Mouse (Mus musculus): ENCODE results near the gene H2afb3. TPM values are rescaled to one million over a fixed set of nuclear protein-coding genes. Genes with fewer than 3 reads are reported as not detected.
"Not testable (repeated sequence)": the region's sequence is repeated elsewhere in the genome, so short reads cannot be mapped to it uniquely, and the experiment has no call there.

The H2afb3 gene
- not detected in 2 replicates for polyA plus RNA-seq (2015; fragmentation: Nextera tagmentation; extraction: Ambion mirVana)

- WGBS: 90% methylated on average over 9 of the region's 10 CpGs
- not testable (repeated sequence) for ATAC-seq; H3K4me2 ChIP-seq (ENCODE audit: low read depth, low read length); H3K9me3 ChIP-seq (ENCODE audit: control insufficient read depth, low read length); H3K27ac ChIP-seq (ENCODE audit: low read length); H3K9ac ChIP-seq (ENCODE audit: low read depth, low read length); H3K4me3 ChIP-seq (ENCODE audit: low read length); H3K4me1 ChIP-seq (ENCODE audit: control insufficient read depth, insufficient read depth, low read length); H3K27me3 ChIP-seq (replicated peaks; ENCODE audit: control insufficient read depth, insufficient read depth, low read length); H3K36me3 ChIP-seq (ENCODE audit: control insufficient read depth, insufficient read depth, low read length)
These were observed at the start of gene H2afb3 for GRCm38 (mm10) chrX:120312995-120313394. Gene H2afb3 (minus strand): TSS chrX:120313095.

GRCm38 (mm10) chrX:120301469-120302175 is 11.3 kb downstream of the H2afb3 start:
- WGBS: 60% methylated on average over 2 of the region's 2 CpGs
- Histone ChIP-seq H3K9me3 (ENCODE audit: control insufficient read depth, low read length) (no peaks in the 10 kb centered on the region), H3K27me3 (replicated peaks; ENCODE audit: control insufficient read depth, insufficient read depth, low read length) (no peaks in the 10 kb centered on the region), H3K4me3 (ENCODE audit: low read length) (no peak overlapping the region), H3K4me2 (ENCODE audit: low read depth, low read length) (no peak overlapping the region), H3K4me1 (ENCODE audit: control insufficient read depth, insufficient read depth, low read length) (no peaks in the 10 kb centered on the region), H3K27ac (ENCODE audit: low read length) (no peak overlapping the region), H3K9ac (ENCODE audit: low read depth, low read length) (no peak overlapping the region), H3K36me3 (ENCODE audit: control insufficient read depth, insufficient read depth, low read length) (no peaks in the 10 kb centered on the region)
- ATAC-seq: no peak

GRCm38 (mm10) chrX:120292832-120293750 is 19.8 kb downstream of the H2afb3 start:
- Histone ChIP-seq H3K4me3 (ENCODE audit: low read length) (peak overlapping the region; percentile 61), H3K27ac (ENCODE audit: low read length) (no peak overlapping the region), H3K27me3 (replicated peaks; ENCODE audit: control insufficient read depth, insufficient read depth, low read length) (no peaks in the 10 kb centered on the region), H3K4me2 (ENCODE audit: low read depth, low read length) (peak overlapping the region; percentile 76), H3K4me1 (ENCODE audit: control insufficient read depth, insufficient read depth, low read length) (no peaks in the 10 kb centered on the region), H3K36me3 (ENCODE audit: control insufficient read depth, insufficient read depth, low read length) (no peaks in the 10 kb centered on the region), H3K9ac (ENCODE audit: low read depth, low read length) (peak overlapping the region; percentile 59), H3K9me3 (ENCODE audit: control insufficient read depth, low read length) (no peaks in the 10 kb centered on the region)
- ATAC-seq: peak; percentile 64
- 5% methylated on average over 33 of the region's 46 CpGs for WGBS

DNA sequence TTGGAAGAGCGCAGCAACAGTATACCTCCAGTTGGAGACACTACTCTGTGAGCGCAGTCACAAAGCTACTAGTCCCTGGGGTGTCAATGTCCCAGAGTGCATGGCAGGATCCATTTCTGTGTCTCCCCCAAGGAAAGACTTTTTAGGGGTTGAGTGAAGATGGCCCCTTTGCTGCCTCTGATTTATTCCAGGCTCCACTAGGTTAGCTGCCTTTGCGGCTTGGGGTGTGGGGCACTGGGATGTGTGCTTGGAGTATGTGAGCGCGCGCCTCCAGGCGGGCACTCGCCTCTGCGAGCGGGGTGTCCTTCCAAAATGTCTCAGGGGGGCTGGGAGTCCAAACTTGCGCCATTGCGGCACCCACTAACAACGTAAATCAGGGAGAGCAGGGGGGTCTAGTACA is 21.2 kb downstream of the H2afb3 start:
- Histone ChIP-seq H3K9me3 (ENCODE audit: control insufficient read depth, low read length) (no peaks in the 10 kb centered on the region), H3K4me2 (ENCODE audit: low read depth, low read length) (peak overlapping the region; percentile 76), H3K27me3 (replicated peaks; ENCODE audit: control insufficient read depth, insufficient read depth, low read length) (no peaks in the 10 kb centered on the region), H3K27ac (ENCODE audit: low read length) (no peak overlapping the region), H3K9ac (ENCODE audit: low read depth, low read length) (no peak overlapping the region), H3K4me3 (ENCODE audit: low read length) (peak overlapping the region; percentile 53; the same call in 1 of the 2 replicates), H3K36me3 (ENCODE audit: control insufficient read depth, insufficient read depth, low read length) (no peaks in the 10 kb centered on the region), H3K4me1 (ENCODE audit: control insufficient read depth, insufficient read depth, low read length) (no peaks in the 10 kb centered on the region)
- WGBS: 14% methylated on average over 13 of the region's 13 CpGs
- ATAC-seq: no peak

- no peaks in the 10 kb centered on the region for H3K9me3 ChIP-seq (ENCODE audit: control insufficient read depth, low read length)
- H3K4me2 ChIP-seq (ENCODE audit: low read depth, low read length): peak overlapping the region; percentile 76
- no peak for ATAC-seq
- no peaks in the 10 kb centered on the region for H3K27me3 ChIP-seq (replicated peaks; ENCODE audit: control insufficient read depth, insufficient read depth, low read length)
- no peaks in the 10 kb centered on the region for H3K36me3 ChIP-seq (ENCODE audit: control insufficient read depth, insufficient read depth, low read length)
- H3K4me1 ChIP-seq (ENCODE audit: control insufficient read depth, insufficient read depth, low read length): no peaks in the 10 kb centered on the region
- WGBS: 6% methylated on average over 18 of the region's 18 CpGs
- 0 out of 2 replicates have a peak overlapping the region, but pooled peaks have one; percentile 53 for H3K9ac ChIP-seq (ENCODE audit: low read depth, low read length)
- H3K27ac ChIP-seq (ENCODE audit: low read length): no peak overlapping the region
- H3K4me3 ChIP-seq (ENCODE audit: low read length): peak overlapping the region; percentile 53
These were observed 22.0 kb downstream of the H2afb3 start for GRCm38 (mm10) chrX:120290900-120291280.

GRCm38 (mm10) chrX:120290011-120290899 is 22.6 kb downstream of the H2afb3 start, which contains the start of gene Pcdh11x:
Gene Pcdh11x (plus strand): TSS chrX:120290259.
- peak; percentile 74 for ATAC-seq
- Histone ChIP-seq H3K27ac (ENCODE audit: low read length) (no peak within 1 kb of the TSS), H3K4me2 (ENCODE audit: low read depth, low read length) (peak within 1 kb of the TSS; percentile 76), H3K9me3 (ENCODE audit: control insufficient read depth, low read length) (no peaks in the 10 kb centered on the region), H3K4me1 (ENCODE audit: control insufficient read depth, insufficient read depth, low read length) (no peaks in the 10 kb centered on the region), H3K4me3 (ENCODE audit: low read length) (peak within 1 kb of the TSS; percentile 53), H3K9ac (ENCODE audit: low read depth, low read length) (peak within 1 kb of the TSS; percentile 53), H3K27me3 (replicated peaks; ENCODE audit: control insufficient read depth, insufficient read depth, low read length) (no peaks in the 10 kb centered on the region), H3K36me3 (ENCODE audit: control insufficient read depth, insufficient read depth, low read length) (no peaks in the 10 kb centered on the region)
- WGBS: 8% methylated on average over 34 of the region's 40 CpGs

DNA sequence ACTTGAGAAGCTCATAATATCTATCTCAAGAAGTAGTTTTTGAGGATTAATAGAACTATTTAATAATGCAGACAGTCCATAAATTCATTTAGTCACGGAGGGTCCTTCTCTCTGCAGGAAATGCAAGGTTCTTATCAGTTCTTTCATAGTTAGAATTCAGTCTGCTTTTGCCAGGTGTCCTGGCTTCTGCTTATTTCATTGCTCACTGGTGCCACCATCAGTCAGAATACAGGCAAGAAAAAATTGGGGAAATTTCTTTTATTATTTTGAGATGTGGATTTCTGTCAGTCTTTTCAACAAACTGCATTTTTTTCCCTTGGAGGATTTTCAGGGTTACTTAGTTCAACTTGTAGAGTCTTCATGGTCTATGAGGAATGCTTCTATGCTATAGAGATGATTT is 25.4 kb downstream of the H2afb3 start:
- no peaks in the 10 kb centered on the region for H3K4me1 ChIP-seq (ENCODE audit: control insufficient read depth, insufficient read depth, low read length)
- H3K27me3 ChIP-seq (replicated peaks; ENCODE audit: control insufficient read depth, insufficient read depth, low read length): no peaks in the 10 kb centered on the region
- no peak overlapping the region for H3K4me2 ChIP-seq (ENCODE audit: low read depth, low read length)
- no peak for ATAC-seq
- H3K9me3 ChIP-seq (ENCODE audit: control insufficient read depth, low read length): no peaks in the 10 kb centered on the region
- WGBS: 6% methylated on average over 1 of the region's 1 CpGs
- H3K9ac ChIP-seq (ENCODE audit: low read depth, low read length): no peak overlapping the region
- H3K4me3 ChIP-seq (ENCODE audit: low read length): no peak overlapping the region
- no peak overlapping the region for H3K27ac ChIP-seq (ENCODE audit: low read length)
- H3K36me3 ChIP-seq (ENCODE audit: control insufficient read depth, insufficient read depth, low read length): no peaks in the 10 kb centered on the region

- H3K27me3 ChIP-seq (replicated peaks; ENCODE audit: control insufficient read depth, insufficient read depth, low read length): no peaks in the 10 kb centered on the region
- H3K27ac ChIP-seq (ENCODE audit: low read length): no peak overlapping the region
- no peak overlapping the region for H3K4me2 ChIP-seq (ENCODE audit: low read depth, low read length)
- no peak for ATAC-seq
- no peaks in the 10 kb centered on the region for H3K4me1 ChIP-seq (ENCODE audit: control insufficient read depth, insufficient read depth, low read length)
- no peak overlapping the region for H3K9ac ChIP-seq (ENCODE audit: low read depth, low read length)
- no peaks in the 10 kb centered on the region for H3K9me3 ChIP-seq (ENCODE audit: control insufficient read depth, low read length)
- no peak overlapping the region for H3K4me3 ChIP-seq (ENCODE audit: low read length)
- no peaks in the 10 kb centered on the region for H3K36me3 ChIP-seq (ENCODE audit: control insufficient read depth, insufficient read depth, low read length)
These were observed 27.4 kb downstream of the H2afb3 start for GRCm38 (mm10) chrX:120285522-120285921.

Data from intestine, embryonic 16.5 days (tissue).